Mouse (Mus musculus) intestine, embryonic 14.5 days (tissue): Measurements from ENCODE around the gene Babam2. TPM values are rescaled to one million over a fixed set of nuclear protein-coding genes. Genes with fewer than 3 reads are reported as not detected.

Experiments
- ATAC-seq: fragments of 200-750 bp; cut with Nextera tagmentation; replicated peaks from 2 replicates; pipeline ENCODE4 v1.8.0; 2017; ENCODE audit warnings: low read depth, moderate number of reproducible peaks, moderate TSS enrichment, moderate library complexity; ENCODE audit not compliant: low FRiP score, low TSS enrichment
- DNase-seq: peaks from one replicate; pipeline ENCODE4 v3.0.0-alpha.2; 2018; ENCODE audit warnings: low spot score
- H3K27ac ChIP-seq: fragments of 300-500 bp; sonication (generic); 2 replicates; pipeline ENCODE4 v1.5.1; 2014; ENCODE audit warnings: low read depth, mild to moderate bottlenecking, control low read depth
- H3K27me3 ChIP-seq: fragments of 300-500 bp; sonication (generic); replicated peaks from 2 replicates; pipeline ENCODE4 v1.6.1; 2014; ENCODE audit warnings: low read length, control low read depth; ENCODE audit not compliant: control insufficient read depth, insufficient read depth
- H3K36me3 ChIP-seq: fragments of 300-500 bp; sonication (generic); 2 replicates; pipeline ENCODE4 v1.6.1; 2014; ENCODE audit warnings: low read length, control low read depth; ENCODE audit not compliant: control insufficient read depth, insufficient read depth
- H3K4me1 ChIP-seq: fragments of 300-500 bp; sonication (generic); replicated peaks from 2 replicates; pipeline ENCODE4 v1.6.1; 2014; ENCODE audit warnings: low read length, control low read depth, mixed read lengths; ENCODE audit not compliant: control insufficient read depth, insufficient read depth
- H3K4me2 ChIP-seq: fragments of 300-500 bp; sonication (generic); 2 replicates; pipeline ENCODE4 v1.6.1; 2014; ENCODE audit warnings: low read length
- H3K4me3 ChIP-seq: fragments of 300-500 bp; sonication (generic); 2 replicates; pipeline ENCODE4 v1.5.1; 2014; ENCODE audit warnings: low read depth, low read length, control low read depth, mixed read lengths
- H3K9ac ChIP-seq: fragments of 300-500 bp; sonication (generic); 2 replicates; pipeline ENCODE4 v1.6.1; 2014; ENCODE audit warnings: mild to moderate bottlenecking, low read length
- H3K9me3 ChIP-seq: fragments of 300-500 bp; sonication (generic); 2 replicates; pipeline ENCODE4 v1.6.1; 2016; ENCODE audit warnings: low read length, control low read depth; ENCODE audit not compliant: control insufficient read depth
- WGBS: fragments of 180-500 bp; shearing (Covaris S2); extraction: QIAGEN DNeasy Blood & Tissue Kit; methylation state at CpG from one replicate; pipeline ENCODE4 v1.1.7; 2014; 5-methylcytosine and 5-hydroxymethylcytosine counted together
- polyA plus RNA-seq: library from polyadenylated mRNA; unstranded; fragments of >200 nt; fragmentation: Nextera tagmentation; extraction: Ambion mirVana; gene quantifications from 2 replicates; pipeline ENCODE4 v1.2.1, GENCODE M21; 2014

Gene Babam2
- polyA plus RNA-seq, 1 experiment from 2014 or later = 43.5 TPM

DNA sequence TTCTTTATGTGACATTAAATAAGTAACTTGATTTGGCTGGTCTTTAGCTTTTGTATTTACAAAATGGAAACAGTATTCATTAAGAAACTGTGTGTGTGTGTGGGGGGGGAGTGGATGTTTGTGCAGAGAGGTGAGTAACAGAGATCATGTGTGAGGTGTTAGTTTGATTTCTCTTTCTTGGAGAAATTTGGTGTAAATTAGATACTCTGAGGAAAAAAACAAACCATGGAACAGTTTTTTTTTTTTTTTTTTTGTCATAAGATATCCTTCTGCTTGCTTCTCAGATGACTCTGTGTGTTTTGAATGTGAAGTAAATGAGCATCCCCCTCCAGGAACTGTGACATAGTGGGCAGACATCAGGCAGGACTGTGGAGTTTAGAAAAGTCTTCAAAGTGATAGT is 1.9 kb downstream of the Babam2 start:
- Histone ChIP-seq H3K27me3 (no peaks in the 10 kb centered on the region), H3K27ac (no peak overlapping the region), H3K4me3 (no peak overlapping the region), H3K36me3 (peaks cover 13% of the 10 kb centered on the region; the same call in 1 of the 2 replicates), H3K9ac (no peak overlapping the region), H3K9me3 (no peaks in the 10 kb centered on the region), H3K4me2 (no peak overlapping the region), H3K4me1 (0 out of 2 replicates have a peak, but pooled peaks cover 7% of the 10 kb centered on the region)
- no peak for ATAC-seq
- no peak for DNase-seq

DNA sequence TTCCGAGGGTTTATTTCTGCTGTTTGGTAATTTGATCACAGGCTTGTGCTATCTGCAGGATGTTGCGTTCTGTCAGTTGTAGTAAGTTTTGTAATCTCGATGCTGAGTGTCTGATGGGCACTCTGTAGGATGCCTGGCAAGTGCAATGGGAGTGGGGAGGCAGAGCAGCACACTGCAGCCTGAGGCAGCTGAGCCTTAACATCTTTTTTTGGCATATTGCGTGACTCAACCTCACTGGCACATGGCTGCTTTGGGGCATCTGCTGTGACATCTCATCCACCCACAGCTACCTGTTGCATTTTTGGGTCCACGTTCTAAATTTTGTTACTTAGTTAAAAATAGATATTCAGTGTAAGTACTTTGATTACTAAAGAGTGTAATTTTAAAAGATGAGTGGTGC is 7.5 kb downstream of the Babam2 start:
- WGBS = 73% methylated on average over 5 of the region's 5 CpGs
- H3K4me1 ChIP-seq = no peaks in the 10 kb centered on the region
- no peak overlapping the region for H3K4me2 ChIP-seq
- H3K27me3 ChIP-seq = no peaks in the 10 kb centered on the region
- no peak for ATAC-seq
- 0 out of 2 replicates have a peak, but pooled peaks cover 3% of the 10 kb centered on the region for H3K9me3 ChIP-seq
- H3K27ac ChIP-seq = no peak overlapping the region
- DNase-seq = no peak
- H3K36me3 ChIP-seq = peaks cover 13% of the 10 kb centered on the region; the same call in 1 of the 2 replicates
- no peak overlapping the region for H3K4me3 ChIP-seq
- H3K9ac ChIP-seq = no peak overlapping the region

DNA sequence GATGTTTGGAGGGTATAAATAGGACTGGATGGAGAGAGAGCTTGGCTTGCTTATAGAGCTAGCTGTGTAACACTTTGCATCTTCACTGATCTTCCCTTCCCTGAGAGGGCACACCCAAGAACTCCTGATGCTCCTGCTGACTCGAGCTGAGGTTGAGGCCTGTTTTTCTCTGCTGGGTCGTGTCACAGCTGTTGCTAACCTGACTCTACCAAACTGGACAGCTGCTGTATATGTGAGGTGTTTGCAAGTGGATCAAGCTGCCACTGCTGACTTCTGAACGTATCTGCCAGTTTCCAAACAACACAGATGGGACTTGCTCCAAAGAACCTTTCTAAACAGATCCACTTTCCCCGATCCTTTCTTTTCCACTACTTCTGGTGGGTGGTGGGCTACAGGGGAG is 9.3 kb downstream of the Babam2 start:
- Histone ChIP-seq H3K27ac (no peak overlapping the region), H3K4me3 (no peak overlapping the region), H3K27me3 (no peaks in the 10 kb centered on the region), H3K36me3 (peaks cover 12% of the 10 kb centered on the region; the same call in 1 of the 2 replicates), H3K4me2 (no peak overlapping the region), H3K9ac (no peak overlapping the region), H3K9me3 (0 out of 2 replicates have a peak, but pooled peaks cover 3% of the 10 kb centered on the region), H3K4me1 (no peaks in the 10 kb centered on the region)
- WGBS = 76% methylated on average over 4 of the region's 4 CpGs
- DNase-seq (no peak), ATAC-seq (no peak)

DNA sequence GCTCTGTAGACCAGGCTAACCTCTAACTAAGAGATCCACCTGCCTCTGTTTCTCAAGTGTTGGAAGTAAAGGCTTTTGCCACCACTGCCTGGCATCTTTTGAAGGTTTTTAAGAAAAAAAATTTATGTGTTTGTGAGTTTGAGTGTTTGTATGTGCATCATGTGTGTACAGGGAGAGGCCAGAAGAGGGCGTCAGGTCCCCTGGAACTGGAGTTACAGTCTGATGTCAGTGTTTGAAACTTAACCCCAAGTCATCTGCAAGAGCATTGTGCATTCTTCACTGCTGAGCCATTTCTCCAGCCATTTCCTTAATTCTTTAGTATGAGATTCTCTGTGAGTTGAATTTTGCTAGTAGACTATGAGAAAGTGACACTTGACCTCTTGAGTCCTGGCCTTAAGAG is 11.9 kb downstream of the Babam2 start:
- no peak overlapping the region for H3K4me3 ChIP-seq
- no peak overlapping the region for H3K9ac ChIP-seq
- 94% methylated on average over 1 of the region's 1 CpGs for WGBS
- 0 out of 2 replicates have a peak, but pooled peaks cover 3% of the 10 kb centered on the region for H3K9me3 ChIP-seq
- DNase-seq (no peak), ATAC-seq (no peak)
- H3K4me2 ChIP-seq = no peak overlapping the region
- no peaks in the 10 kb centered on the region for H3K36me3 ChIP-seq
- no peaks in the 10 kb centered on the region for H3K27me3 ChIP-seq
- H3K27ac ChIP-seq = no peak overlapping the region
- H3K4me1 ChIP-seq = 0 out of 2 replicates have a peak, but pooled peaks cover 3% of the 10 kb centered on the region

DNA sequence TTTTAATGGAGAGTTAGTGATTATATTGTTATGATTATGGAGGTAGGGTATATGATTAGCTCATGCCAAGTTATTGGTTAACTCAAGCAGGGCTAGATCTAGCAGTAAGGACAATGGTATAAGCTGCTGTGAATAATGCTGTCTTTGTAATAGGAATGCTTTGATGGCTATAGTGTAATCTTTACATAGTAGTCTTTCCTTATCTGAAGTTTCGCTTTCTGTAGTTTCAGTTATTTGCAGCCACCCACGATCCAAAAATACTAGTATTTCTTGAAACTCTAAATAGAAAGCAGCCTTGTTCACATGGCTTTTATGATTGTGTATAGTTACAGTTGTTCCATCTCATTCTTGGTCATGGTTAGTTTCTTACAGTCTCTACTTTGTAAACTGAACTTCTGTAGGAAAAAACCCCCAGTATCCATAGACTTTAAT is 15.8 kb downstream of the Babam2 start:
- Histone ChIP-seq H3K27me3 (no peaks in the 10 kb centered on the region), H3K9me3 (0 out of 2 replicates have a peak, but pooled peaks cover 3% of the 10 kb centered on the region), H3K36me3 (no peaks in the 10 kb centered on the region), H3K9ac (no peak overlapping the region), H3K27ac (peak overlapping the region; percentile 96), H3K4me3 (no peak overlapping the region), H3K4me1 (0 out of 2 replicates have a peak, but pooled peaks cover 6% of the 10 kb centered on the region), H3K4me2 (no peak overlapping the region)
- DNase-seq = no peak
- WGBS = 73% methylated on average over 2 of the region's 2 CpGs
- peak; percentile 90 for ATAC-seq

DNA sequence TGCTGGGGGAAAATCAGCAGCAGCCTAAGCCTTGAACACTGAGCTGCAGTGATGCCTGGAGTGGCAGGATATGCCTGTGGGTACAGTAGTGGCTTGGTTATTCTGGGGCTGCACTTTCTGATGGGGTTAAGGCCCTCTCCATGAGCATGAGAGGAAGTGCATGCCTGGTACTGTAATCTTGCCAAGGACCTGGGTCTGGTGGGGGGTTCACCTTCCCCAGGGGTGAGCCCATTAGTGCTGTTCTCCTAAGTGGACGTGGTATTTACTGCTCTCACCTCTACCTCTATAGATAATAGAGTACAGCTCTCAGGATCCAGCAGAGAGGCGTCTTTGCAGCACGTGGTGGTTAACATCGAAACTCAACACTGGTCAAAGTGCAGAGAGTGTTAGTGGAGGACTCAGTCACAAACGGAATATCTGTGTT is 16.4 kb downstream of the Babam2 start:
- Histone ChIP-seq H3K27me3 (no peaks in the 10 kb centered on the region), H3K4me2 (no peak overlapping the region), H3K9me3 (0 out of 2 replicates have a peak, but pooled peaks cover 3% of the 10 kb centered on the region), H3K4me1 (0 out of 2 replicates have a peak, but pooled peaks cover 6% of the 10 kb centered on the region), H3K36me3 (no peaks in the 10 kb centered on the region), H3K4me3 (no peak overlapping the region), H3K27ac (peak overlapping the region; percentile 96), H3K9ac (no peak overlapping the region)
- 55% methylated on average over 5 of the region's 5 CpGs for WGBS
- ATAC-seq (peak; percentile 56), DNase-seq (peak; percentile 55)

DNA sequence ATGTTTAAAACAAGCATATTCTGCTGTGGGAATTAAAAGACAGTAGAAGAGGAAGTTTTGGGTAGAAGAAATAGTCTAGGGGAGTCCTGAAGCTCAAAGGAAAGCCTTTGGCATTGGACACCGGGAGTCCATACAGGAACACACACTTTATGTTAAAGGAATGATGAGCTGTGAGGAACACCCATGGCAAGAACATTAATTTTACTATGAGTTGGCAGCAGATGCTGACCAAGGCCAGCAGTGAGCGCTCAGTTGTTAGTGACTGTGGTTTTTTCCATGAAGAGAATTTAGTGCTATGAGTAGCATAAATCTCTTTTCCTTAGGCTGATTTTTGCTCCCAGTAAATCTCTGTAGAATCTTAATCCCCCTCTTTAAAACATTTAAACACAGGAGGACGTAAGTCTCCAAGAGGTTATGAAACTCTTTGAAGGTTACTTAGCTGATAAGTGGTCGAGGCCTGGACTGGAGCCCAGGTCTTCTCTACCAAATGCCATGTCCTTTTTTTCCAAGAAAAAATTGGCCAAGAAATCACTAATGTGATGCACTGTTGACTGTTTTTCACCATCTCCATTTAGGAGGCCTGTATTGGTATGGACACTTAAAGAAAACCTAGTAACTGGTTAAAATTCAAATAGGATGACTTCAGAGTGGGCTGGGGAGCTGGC is 18.1 kb downstream of the Babam2 start:
- 0 out of 2 replicates have a peak, but pooled peaks cover 6% of the 10 kb centered on the region for H3K4me1 ChIP-seq
- H3K27ac ChIP-seq = no peak overlapping the region; the same call in 1 of the 2 replicates

DNA sequence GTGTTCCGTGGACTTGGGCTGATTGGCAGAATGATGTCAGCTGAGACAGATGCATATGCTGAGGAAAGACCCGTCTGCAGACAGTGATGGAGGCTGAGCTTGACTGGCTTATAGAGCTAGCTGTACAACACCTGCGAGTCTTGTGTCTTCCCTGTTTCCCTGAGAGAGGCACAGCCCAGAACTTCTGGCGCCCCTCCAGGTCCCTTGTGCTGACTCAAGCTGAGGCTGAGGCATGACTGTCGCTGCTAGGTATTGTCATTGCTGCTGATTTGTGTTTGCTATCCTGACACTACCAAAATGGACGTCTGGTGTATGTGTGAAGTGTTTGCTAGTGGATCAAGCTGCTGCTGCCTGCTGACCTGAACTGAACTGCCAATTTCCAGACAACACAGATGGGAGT is 27.0 kb downstream of the Babam2 start:
- no peak overlapping the region for H3K4me2 ChIP-seq
- DNase-seq (no peak), ATAC-seq (no peak)
- no peaks in the 10 kb centered on the region for H3K4me1 ChIP-seq
- WGBS = 69% methylated on average over 6 of the region's 6 CpGs
- no peaks in the 10 kb centered on the region for H3K9me3 ChIP-seq
- H3K36me3 ChIP-seq = no peaks in the 10 kb centered on the region
- H3K27ac ChIP-seq = no peak overlapping the region
- H3K4me3 ChIP-seq = no peak overlapping the region
- no peak overlapping the region for H3K9ac ChIP-seq
- no peaks in the 10 kb centered on the region for H3K27me3 ChIP-seq

More for the DNA sequence above, 18.1 kb downstream of the Babam2 start:
- DNase-seq (no peak), ATAC-seq (no peak)
- no peak overlapping the region for H3K4me2 ChIP-seq
- H3K27me3 ChIP-seq = no peaks in the 10 kb centered on the region
- no peak overlapping the region for H3K9ac ChIP-seq
- no peaks in the 10 kb centered on the region for H3K9me3 ChIP-seq
- H3K36me3 ChIP-seq = no peaks in the 10 kb centered on the region
- H3K4me3 ChIP-seq = no peak overlapping the region
- WGBS = 48% methylated on average over 4 of the region's 4 CpGs

DNA sequence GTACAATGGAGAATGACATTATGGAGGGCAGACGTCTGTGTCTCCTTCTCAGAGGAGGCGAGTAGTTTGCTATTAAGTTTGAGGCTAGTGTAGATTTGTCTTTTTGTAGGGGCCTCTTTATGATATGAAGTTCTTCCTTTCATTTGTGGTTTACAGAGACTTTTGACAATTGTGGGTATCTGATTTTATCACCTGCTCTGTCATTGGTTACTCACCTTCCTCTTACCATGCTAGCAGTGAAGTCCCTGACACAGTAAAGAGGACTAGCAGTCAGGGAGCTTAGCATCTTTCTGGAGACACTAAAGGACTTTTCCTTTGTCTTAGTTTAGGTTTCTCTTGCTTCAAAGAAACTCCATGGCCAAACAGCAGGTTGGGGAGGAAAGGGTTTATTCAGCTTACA is 28.4 kb downstream of the Babam2 start:
- Histone ChIP-seq H3K4me2 (no peak overlapping the region), H3K4me1 (no peaks in the 10 kb centered on the region), H3K9me3 (no peaks in the 10 kb centered on the region), H3K4me3 (no peak overlapping the region), H3K27me3 (no peaks in the 10 kb centered on the region), H3K9ac (no peak overlapping the region), H3K27ac (no peak overlapping the region), H3K36me3 (no peaks in the 10 kb centered on the region)
- 88% methylated on average over 2 of the region's 2 CpGs for WGBS
- DNase-seq (no peak), ATAC-seq (no peak)
